Mouse (Mus musculus) heart, embryonic 11.5 days (tissue): ENCODE results near the gene Ndufv1. TPM values are rescaled to one million over a fixed set of nuclear protein-coding genes. Genes with fewer than 3 reads are reported as not detected.
"Not testable (repeated sequence)": the region's sequence is repeated elsewhere in the genome, so short reads cannot be mapped to it uniquely, and the experiment has no call there.

Experiments used
- ATAC-seq: fragments of 200-750 bp; cut with Nextera tagmentation; replicated peaks from 2 replicates; pipeline ENCODE4 v1.8.0; 2017; ENCODE audit warnings: moderate library complexity; ENCODE audit not compliant: insufficient number of reproducible peaks, low FRiP score, low TSS enrichment
- H3K27ac ChIP-seq: fragments of 300-500 bp; sonication (generic); 2 replicates; pipeline ENCODE4 v1.5.1; 2014; ENCODE audit warnings: mild to moderate bottlenecking, low read depth, low read length
- H3K27me3 ChIP-seq: fragments of 300-500 bp; sonication (generic); 2 replicates; pipeline ENCODE4 v1.6.1; 2014; ENCODE audit warnings: mild to moderate bottlenecking, low read length, mixed read lengths; ENCODE audit not compliant: control insufficient read depth, insufficient read depth
- H3K36me3 ChIP-seq: fragments of 300-500 bp; sonication (generic); 2 replicates; pipeline ENCODE4 v1.6.1; 2014; ENCODE audit warnings: mild to moderate bottlenecking, low read length, moderate library complexity, mixed read lengths; ENCODE audit not compliant: control insufficient read depth, insufficient read depth
- H3K4me1 ChIP-seq: fragments of 300-500 bp; sonication (generic); 2 replicates; pipeline ENCODE4 v1.6.1; 2014; ENCODE audit warnings: low read length; ENCODE audit not compliant: control insufficient read depth, insufficient read depth
- H3K4me2 ChIP-seq: fragments of 300-500 bp; sonication (generic); 2 replicates; pipeline ENCODE4 v1.6.1; 2014; ENCODE audit warnings: mild to moderate bottlenecking, moderate library complexity
- H3K4me3 ChIP-seq: fragments of 300-500 bp; sonication (generic); 2 replicates; pipeline ENCODE4 v1.5.1; 2014; ENCODE audit warnings: low read depth, low read length
- H3K9ac ChIP-seq: fragments of 300-500 bp; sonication (generic); 2 replicates; pipeline ENCODE4 v1.6.1; 2014; ENCODE audit warnings: mild to moderate bottlenecking, low read depth, low read length, moderate library complexity
- H3K9me3 ChIP-seq: fragments of 300-500 bp; sonication (generic); replicated peaks from 2 replicates; pipeline ENCODE4 v1.6.1; 2016; ENCODE audit warnings: low read length; ENCODE audit not compliant: control insufficient read depth
- WGBS: fragments of 180-500 bp; shearing (Covaris S2); extraction: QIAGEN DNeasy Blood & Tissue Kit; methylation state at CpG from one replicate; pipeline ENCODE4 v1.1.7; 2014; ENCODE audit not compliant: insufficient replicate concordance; 5-methylcytosine and 5-hydroxymethylcytosine counted together
- polyA plus RNA-seq: library from polyadenylated mRNA; unstranded; fragments of >200 nt; fragmentation: Nextera tagmentation; extraction: Ambion mirVana; gene quantifications from 2 replicates; pipeline ENCODE4 v1.2.1, GENCODE M21; 2014

The Ndufv1 gene
- polyA plus RNA-seq, 1 experiment from 2014 or later: 369 TPM

GRCm38 (mm10) chr19:4055947-4056693 is 43.5 kb upstream of the Ndufv1 start:
- H3K4me2 ChIP-seq: no peak overlapping the region
- no peak overlapping the region for H3K4me3 ChIP-seq
- H3K36me3 ChIP-seq: no peaks in the 10 kb centered on the region
- peaks cover 11% of the 10 kb centered on the region; the same call in 1 of the 2 replicates for H3K4me1 ChIP-seq
- no peak overlapping the region for H3K27ac ChIP-seq
- no peaks in the 10 kb centered on the region for H3K27me3 ChIP-seq
- WGBS: 50% methylated on average over 15 of the region's 15 CpGs
- H3K9me3 ChIP-seq: no peaks in the 10 kb centered on the region
- H3K9ac ChIP-seq: no peak overlapping the region
- no peak for ATAC-seq

- Histone ChIP-seq H3K27ac (no peak overlapping the region), H3K9ac (no peak overlapping the region), H3K36me3 (no peaks in the 10 kb centered on the region), H3K27me3 (no peaks in the 10 kb centered on the region), H3K4me1 (peaks cover 11% of the 10 kb centered on the region; the same call in 1 of the 2 replicates), H3K9me3 (no peaks in the 10 kb centered on the region), H3K4me2 (no peak overlapping the region), H3K4me3 (no peak overlapping the region)
- ATAC-seq: no peak
- 65% methylated on average over 8 of the region's 8 CpGs for WGBS
Observed at GRCm38 (mm10) chr19:4055216-4055946, 42.8 kb upstream of the Ndufv1 start.

- Histone ChIP-seq H3K9me3 (no peaks in the 10 kb centered on the region), H3K9ac (no peak overlapping the region), H3K4me3 (no peak overlapping the region), H3K27me3 (no peaks in the 10 kb centered on the region), H3K4me1 (peaks cover 11% of the 10 kb centered on the region; the same call in 1 of the 2 replicates), H3K27ac (no peak overlapping the region), H3K36me3 (no peaks in the 10 kb centered on the region), H3K4me2 (no peak overlapping the region)
- ATAC-seq: no peak
- 81% methylated on average over 5 of the region's 5 CpGs for WGBS
Observed at GRCm38 (mm10) chr19:4054613-4055012, 42.0 kb upstream of the Ndufv1 start.

- H3K4me3 ChIP-seq: no peak overlapping the region
- H3K36me3 ChIP-seq: no peaks in the 10 kb centered on the region
- WGBS: 75% methylated on average over 5 of the region's 5 CpGs
- no peak overlapping the region for H3K4me2 ChIP-seq
- no peak overlapping the region for H3K27ac ChIP-seq
- H3K4me1 ChIP-seq: peaks cover 11% of the 10 kb centered on the region; the same call in 1 of the 2 replicates
- H3K9ac ChIP-seq: no peak overlapping the region; the same call in 1 of the 2 replicates
- no peak for ATAC-seq
- no peaks in the 10 kb centered on the region for H3K9me3 ChIP-seq
- no peaks in the 10 kb centered on the region for H3K27me3 ChIP-seq
Observed at GRCm38 (mm10) chr19:4052516-4053030, 40.0 kb upstream of the Ndufv1 start.

- WGBS: 51% methylated on average over 10 of the region's 10 CpGs
Observed at GRCm38 (mm10) chr19:4051741-4052515, 39.3 kb upstream of the Ndufv1 start.

GRCm38 (mm10) chr19:4051016-4051415 is 38.4 kb upstream of the Ndufv1 start:
- no peak for ATAC-seq
- Histone ChIP-seq H3K36me3 (no peaks in the 10 kb centered on the region), H3K27ac (no peak overlapping the region), H3K4me2 (no peak overlapping the region), H3K9ac (no peak overlapping the region), H3K27me3 (no peaks in the 10 kb centered on the region), H3K9me3 (no peaks in the 10 kb centered on the region), H3K4me3 (no peak overlapping the region), H3K4me1 (peaks cover 4% of the 10 kb centered on the region; the same call in 1 of the 2 replicates)
- WGBS: 90% methylated on average over 5 of the region's 5 CpGs

More at GRCm38 (mm10) chr19:4051741-4052515, 39.3 kb upstream of the Ndufv1 start:
- Histone ChIP-seq H3K4me2 (no peak overlapping the region), H3K27ac (no peak overlapping the region), H3K4me1 (peaks cover 11% of the 10 kb centered on the region; the same call in 1 of the 2 replicates), H3K4me3 (no peak overlapping the region), H3K27me3 (no peaks in the 10 kb centered on the region), H3K9ac (no peak overlapping the region), H3K9me3 (no peaks in the 10 kb centered on the region), H3K36me3 (no peaks in the 10 kb centered on the region)
- ATAC-seq: no peak

- not testable (repeated sequence) for H3K27ac ChIP-seq, ATAC-seq, H3K9me3 ChIP-seq, H3K4me3 ChIP-seq, H3K4me2 ChIP-seq, H3K27me3 ChIP-seq, H3K9ac ChIP-seq, H3K4me1 ChIP-seq, H3K36me3 ChIP-seq
- 78% methylated on average over 5 of the region's 5 CpGs for WGBS
Observed at GRCm38 (mm10) chr19:4049069-4049468, 36.5 kb upstream of the Ndufv1 start.

GRCm38 (mm10) chr19:4047859-4048258 is 35.3 kb upstream of the Ndufv1 start:
- H3K9me3 ChIP-seq: no peaks in the 10 kb centered on the region
- ATAC-seq: no peak
- H3K4me1 ChIP-seq: no peaks in the 10 kb centered on the region
- no peak overlapping the region for H3K27ac ChIP-seq
- no peak overlapping the region for H3K4me3 ChIP-seq
- no peaks in the 10 kb centered on the region for H3K27me3 ChIP-seq
- WGBS: 15% methylated on average over 4 of the region's 4 CpGs
- H3K36me3 ChIP-seq: no peaks in the 10 kb centered on the region
- H3K9ac ChIP-seq: no peak overlapping the region
- no peak overlapping the region for H3K4me2 ChIP-seq
